ENCODE assay signal across 11 mouse cellular contexts in genomic region chr11:24136084-24136785, GRCm38 (mm10). TPM values are rescaled to one million over a fixed set of nuclear protein-coding genes. Genes with fewer than 3 reads are reported as not detected.
DNase-seq lines count a peak whose midpoint lies in the region; ATAC-seq and TF ChIP-seq lines count a peak whose summit lies in the region.
"Had no signal": no experiment of that assay in that cellular context is flagged by ENCODE, and none has a peak within 500 bp of the region (broad histone marks: within the 10 kb centered on the region; RNA-seq: fewer than 3 reads in every experiment).

No protein-coding gene starts in this region.

- WGBS in spleen, adult 2 months, result 69% methylated on average over 6 of the region's 6 CpGs

- DNase-seq in spleen, adult 2 months (ENCODE audit: low read depth in 1 of 2, low spot score in 2 of 2), result no peak
- DNase-seq in spleen, adult 18-20 months, result no peak
- DNase-seq in c-Kit-positive CD71-positive TER-119-positive erythroid progenitor cells, embryonic 14.5 days (ENCODE audit: low spot score), result peak; percentile 80
- DNase-seq in liver, result peak; percentile 77
- DNase-seq in gastrocnemius, postnatal 4 days (ENCODE audit: low spot score in 2 of 2), result no peak
- DNase-seq in left cerebral cortex, adult 11 months (ENCODE audit: low spot score), result no peak
- DNase-seq: adrenal gland, adult 8-10 months; heart, postnatal 36 days; lung, adult 18-20 months had no signal

- peaks cover 59% of the 10 kb centered on the region; the same call in 1 of the 2 replicates for H3K4me1 ChIP-seq in spleen, adult 2 months (ENCODE audit: control insufficient read depth, insufficient read depth, insufficient read length)

- no peaks in the 10 kb centered on the region; the same call in 1 of the 2 replicates for H3K36me3 ChIP-seq in spleen, adult 2 months (ENCODE audit: control insufficient read depth, insufficient read depth, low read length)

- no peaks in the 10 kb centered on the region for H3K27me3 ChIP-seq in spleen, adult 2 months (ENCODE audit: control insufficient read depth, insufficient read depth, low read length)
- H3K27me3 ChIP-seq: forebrain, embryonic 13.5 days had no signal

- peak overlapping the region; percentile 29; the same call in 1 of the 2 replicates for H3K27ac ChIP-seq in spleen, adult 2 months (ENCODE audit: insufficient read depth, low read length)
- H3K27ac ChIP-seq: forebrain, embryonic 13.5 days had no signal

- no peak overlapping the region for H3K4me3 ChIP-seq in spleen, adult 2 months (ENCODE audit: extremely low read depth, insufficient read depth, insufficient read length)
- H3K4me3 ChIP-seq: forebrain, embryonic 13.5 days had no signal

- no peak for TF ChIP-seq CTCF in spleen, adult 2 months (IDR thresholded peaks at IDR 0.05; ENCODE audit: extremely low read depth, insufficient read depth, insufficient read length, insufficient replicate concordance)

- no peak for TF ChIP-seq POLR2A in spleen, adult 2 months (IDR thresholded peaks at IDR 0.05; ENCODE audit: low read depth, low read length)

- peak; percentile 89 for ATAC-seq in megakaryocyte-erythroid progenitor cell, adult 5-6 weeks (replicated peaks; ENCODE audit: low FRiP score, low TSS enrichment, poor library complexity, severe bottlenecking)
- ATAC-seq: forebrain, embryonic 13.5 days had no signal

RNA-seq across cellular contexts. Expression of gene Bcl11a, which starts 58.4 kb away (rescaled TPM):
- 24.2 and 26.2 TPM in 2 replicates for polyA plus RNA-seq in spleen, adult 2 months (2012; rRNA removed)
- 194 and 225 TPM in 2 replicates for total RNA-seq in megakaryocyte-erythroid progenitor cell, adult 5-6 weeks (2014; fragmentation: Nextera tagmentation)
- 69.3 and 74.2 TPM in 2 replicates for total RNA-seq in megakaryocyte-erythroid progenitor cell, adult 5-6 weeks (2017)
- under 1 TPM; 0.67 to 0.83 TPM for total RNA-seq in gastrocnemius, postnatal 4 days (2021)

Comparison
In these comparisons a context has a peak if more than half of its experiments do, and no peak if none do; other contexts are left out.
1. DNase-seq: peak in c-Kit-positive CD71-positive TER-119-positive erythroid progenitor cells, embryonic 14.5 days (single experiment) and liver (single experiment); none in spleen, adult 2 months (0 of 2), spleen, adult 18-20 months (0 of 2), gastrocnemius, postnatal 4 days (0 of 2) and left cerebral cortex, adult 11 months (single experiment).
2. RNA of gene Bcl11a, which starts 58.4 kb away (total RNA-seq): 69.3 to 225 TPM in megakaryocyte-erythroid progenitor cell, adult 5-6 weeks; 0.67 to 0.83 TPM in gastrocnemius, postnatal 4 days; every median in the first group is over 10 times any median in the second.